Comparison of ENCODE assay signal across 34 mouse cellular contexts in genomic region chr2:153194255-153194654, GRCm38 (mm10). TPM values are rescaled to one million over a fixed set of nuclear protein-coding genes. Genes with fewer than 3 reads are reported as not detected.
DNase-seq lines count a peak whose midpoint lies in the region; ATAC-seq and TF ChIP-seq lines count a peak whose summit lies in the region.
"Had no signal": no experiment of that assay in that cellular context is flagged by ENCODE, and none has a peak within 500 bp of the region (broad histone marks: within the 10 kb centered on the region; RNA-seq: fewer than 3 reads in every experiment).

No protein-coding gene starts in this region.

- DNase-seq in stomach, postnatal 0 days (ENCODE audit: low spot score) = no peak
- no peak for DNase-seq in liver, embryonic 11.5 days (ENCODE audit: low spot score)
- DNase-seq in layer of hippocampus, adult 9-11 months = no peak
- DNase-seq in ovary, adult 18-20 months (ENCODE audit: low spot score) = no peak
- no peak for DNase-seq in left cerebral cortex, postnatal 25 days (ENCODE audit: low spot score in 2 of 2)
- DNase-seq: adrenal gland, adult 2 months; adrenal gland, postnatal 36 days; cerebellum, adult 8-10 months; cerebellum, postnatal 36 days; gastrocnemius, adult 2 months; gastrocnemius, postnatal 36 days; heart, adult 18-20 months; heart, postnatal 10 days; kidney, adult 11 months; kidney, postnatal 14 days; lung, adult 2 months; lung, postnatal 10 days; right cerebral cortex, adult 18-20 months; right cerebral cortex, postnatal 4 days; thymus, postnatal 14 days had no signal

- no peak for TF ChIP-seq EP300 in stomach, postnatal 0 days (optimal IDR thresholded peaks at IDR 0.05)

- intact Hi-C loops in left cerebral cortex, postnatal 25 days (cut with DNase I) = no loop called here

- WGBS in stomach, embryonic 15.5 days = 90% methylated on average over 3 of the region's 3 CpGs
- 93% methylated on average over 3 of the region's 3 CpGs for WGBS in stomach, postnatal 0 days
- 84% methylated on average over 3 of the region's 3 CpGs for WGBS in liver, embryonic 11.5 days
- WGBS in liver, embryonic 16.5 days (ENCODE audit: insufficient replicate concordance) = 52% methylated on average over 3 of the region's 3 CpGs

- H3K4me3 ChIP-seq in stomach, embryonic 15.5 days (replicated peaks) = no peak overlapping the region
- no peak overlapping the region for H3K4me3 ChIP-seq in stomach, postnatal 0 days (ENCODE audit: low read depth, low read length)
- no peak overlapping the region for H3K4me3 ChIP-seq in liver, embryonic 11.5 days (ENCODE audit: low read depth, low read length)
- no peak overlapping the region for H3K4me3 ChIP-seq in liver, embryonic 16.5 days (ENCODE audit: low read depth, low read length)
- H3K4me3 ChIP-seq: forebrain, embryonic 10.5 days; gastrocnemius, adult 2 months; heart, embryonic 13.5 days; hindbrain, embryonic 10.5 days; hindbrain, embryonic 15.5 days; left cerebral cortex, adult 2 months; limb, embryonic 13.5 days; midbrain, embryonic 10.5 days; midbrain, embryonic 15.5 days had no signal

- 0 out of 2 replicates have a peak, but pooled peaks have one; percentile 42 for ATAC-seq in stomach, embryonic 15.5 days (ENCODE audit: insufficient read depth, low FRiP score, low read depth)
- ATAC-seq in stomach, postnatal 0 days (ENCODE audit: low FRiP score, low TSS enrichment) = no peak
- peak; percentile 61; the same call in 1 of the 2 replicates for ATAC-seq in liver, embryonic 11.5 days (replicated peaks; ENCODE audit: low FRiP score)
- 0 out of 2 replicates have a peak, but pooled peaks have one; percentile 24 for ATAC-seq in liver, embryonic 16.5 days (ENCODE audit: low read depth)
- ATAC-seq: activated CD4-positive, CD25-positive, alpha-beta regulatory T cell, adult 4 months; forebrain, embryonic 16.5 days; inflammation-experienced regulatory T-cells, adult 6 months; midbrain, embryonic 15.5 days had no signal

- peaks cover 56% of the 10 kb centered on the region for H3K36me3 ChIP-seq in stomach, embryonic 15.5 days
- H3K36me3 ChIP-seq in stomach, postnatal 0 days (ENCODE audit: control insufficient read depth, insufficient read depth, low read length) = peaks cover 42% of the 10 kb centered on the region
- peaks cover 39% of the 10 kb centered on the region for H3K36me3 ChIP-seq in liver, embryonic 11.5 days (ENCODE audit: control insufficient read depth, insufficient read depth, low read length)
- H3K36me3 ChIP-seq in liver, embryonic 16.5 days (ENCODE audit: control insufficient read depth, insufficient read depth) = peaks cover 20% of the 10 kb centered on the region

- H3K9ac ChIP-seq in stomach, embryonic 15.5 days = no peak overlapping the region
- no peak overlapping the region for H3K9ac ChIP-seq in stomach, postnatal 0 days (ENCODE audit: low read length)
- H3K9ac ChIP-seq in liver, embryonic 11.5 days (ENCODE audit: low read depth, low read length) = no peak overlapping the region
- H3K9ac ChIP-seq in liver, embryonic 16.5 days (ENCODE audit: low read depth, low read length) = no peak overlapping the region
- H3K9ac ChIP-seq: heart, embryonic 13.5 days; hindbrain, embryonic 15.5 days; limb, embryonic 13.5 days; midbrain, embryonic 15.5 days had no signal

- H3K4me1 ChIP-seq in stomach, embryonic 15.5 days = no peaks in the 10 kb centered on the region
- no peaks in the 10 kb centered on the region for H3K4me1 ChIP-seq in stomach, postnatal 0 days (replicated peaks; ENCODE audit: control insufficient read depth, insufficient read depth)
- H3K4me1 ChIP-seq in liver, embryonic 11.5 days (replicated peaks; ENCODE audit: control insufficient read depth, insufficient read depth, low read length) = peaks cover 5% of the 10 kb centered on the region; the same call in 1 of the 2 replicates
- peaks cover 4% of the 10 kb centered on the region; the same call in 1 of the 2 replicates for H3K4me1 ChIP-seq in liver, embryonic 16.5 days (ENCODE audit: control insufficient read depth, low read depth, low read length)
- H3K4me1 ChIP-seq: forebrain, embryonic 10.5 days; hindbrain, embryonic 10.5 days; hindbrain, embryonic 15.5 days; limb, embryonic 13.5 days; midbrain, embryonic 10.5 days; midbrain, embryonic 15.5 days had no signal

- TF ChIP-seq CTCF in stomach, postnatal 0 days (IDR thresholded peaks at IDR 0.05; ENCODE audit: low read depth) = no peak

- no peak overlapping the region for H3K27ac ChIP-seq in stomach, embryonic 15.5 days
- H3K27ac ChIP-seq in stomach, postnatal 0 days (replicated peaks) = no peak overlapping the region
- no peak overlapping the region for H3K27ac ChIP-seq in liver, embryonic 11.5 days (ENCODE audit: low read depth, low read length)
- no peak overlapping the region for H3K27ac ChIP-seq in liver, embryonic 16.5 days (ENCODE audit: low read length)
- H3K27ac ChIP-seq: forebrain, embryonic 10.5 days; gastrocnemius, adult 2 months; heart, embryonic 13.5 days; hindbrain, embryonic 10.5 days; hindbrain, embryonic 15.5 days; left cerebral cortex, adult 2 months; limb, embryonic 13.5 days; macrophage; midbrain, embryonic 10.5 days; midbrain, embryonic 15.5 days had no signal

- H3K9me3 ChIP-seq in stomach, embryonic 15.5 days = no peaks in the 10 kb centered on the region
- H3K9me3 ChIP-seq in stomach, postnatal 0 days (ENCODE audit: control insufficient read depth, low read length) = no peaks in the 10 kb centered on the region
- no peaks in the 10 kb centered on the region for H3K9me3 ChIP-seq in liver, embryonic 11.5 days (ENCODE audit: control insufficient read depth, low read length)
- H3K9me3 ChIP-seq in liver, embryonic 16.5 days (replicated peaks; ENCODE audit: control insufficient read depth, low read length) = no peaks in the 10 kb centered on the region
- H3K9me3 ChIP-seq: forebrain, embryonic 10.5 days; heart, embryonic 13.5 days; hindbrain, embryonic 10.5 days; hindbrain, embryonic 15.5 days; limb, embryonic 13.5 days; midbrain, embryonic 10.5 days; midbrain, embryonic 15.5 days had no signal

- no peak overlapping the region for H3K4me2 ChIP-seq in stomach, embryonic 15.5 days
- H3K4me2 ChIP-seq in stomach, postnatal 0 days (replicated peaks; ENCODE audit: low read depth) = no peak overlapping the region
- H3K4me2 ChIP-seq in liver, embryonic 11.5 days = no peak overlapping the region
- H3K4me2 ChIP-seq in liver, embryonic 16.5 days (ENCODE audit: low read depth, low read length) = no peak overlapping the region
- H3K4me2 ChIP-seq: heart, embryonic 13.5 days; hindbrain, embryonic 15.5 days; limb, embryonic 13.5 days; midbrain, embryonic 15.5 days had no signal

- H3K27me3 ChIP-seq in stomach, embryonic 15.5 days (replicated peaks) = no peaks in the 10 kb centered on the region
- no peaks in the 10 kb centered on the region for H3K27me3 ChIP-seq in stomach, postnatal 0 days (ENCODE audit: control insufficient read depth, insufficient read depth, low read length)
- no peaks in the 10 kb centered on the region for H3K27me3 ChIP-seq in liver, embryonic 11.5 days (replicated peaks; ENCODE audit: control insufficient read depth, insufficient read depth, low read length)
- no peaks in the 10 kb centered on the region for H3K27me3 ChIP-seq in liver, embryonic 16.5 days (ENCODE audit: control insufficient read depth, insufficient read depth, low read depth, low read length)
- H3K27me3 ChIP-seq: heart, embryonic 13.5 days; hindbrain, embryonic 15.5 days; limb, embryonic 13.5 days; midbrain, embryonic 15.5 days had no signal

RNA-seq across cellular contexts. Expression of gene Tspyl3, which starts 31.0 kb away (rescaled TPM):
- 8.6 and 9.9 TPM in 2 replicates for polyA plus RNA-seq in stomach, embryonic 15.5 days (2015; fragmentation: Nextera tagmentation; extraction: Ambion mirVana)
- 3.3 and 3.4 TPM in 2 replicates for polyA plus RNA-seq in stomach, postnatal 0 days (2015; fragmentation: Nextera tagmentation; extraction: Ambion mirVana)
- polyA plus RNA-seq in liver, embryonic 11.5 days (2014; fragmentation: Nextera tagmentation; extraction: Ambion mirVana) = 6.5 and 6.8 TPM in 2 replicates
- 2.0 and 2.4 TPM in 2 replicates for polyA plus RNA-seq in liver, embryonic 16.5 days (2015; fragmentation: Nextera tagmentation; extraction: Ambion mirVana)
- total RNA-seq in left cerebral cortex, postnatal 25 days (2021) = 10 to 100 TPM; 27.9 to 29.3 TPM

RNA-seq across cellular contexts. Expression of gene Tm9sf4, which starts 33.2 kb away (rescaled TPM):
- polyA plus RNA-seq in stomach, embryonic 15.5 days (2015; fragmentation: Nextera tagmentation; extraction: Ambion mirVana) = 80.5 and 85.6 TPM in 2 replicates
- polyA plus RNA-seq in stomach, postnatal 0 days (2015; fragmentation: Nextera tagmentation; extraction: Ambion mirVana) = 44.0 and 45.6 TPM in 2 replicates
- polyA plus RNA-seq in liver, embryonic 11.5 days (2014; fragmentation: Nextera tagmentation; extraction: Ambion mirVana) = 65.4 and 71.4 TPM in 2 replicates
- 30.9 and 36.2 TPM in 2 replicates for polyA plus RNA-seq in liver, embryonic 16.5 days (2015; fragmentation: Nextera tagmentation; extraction: Ambion mirVana)
- 100 to 1,000 TPM; 116 TPM for total RNA-seq in left cerebral cortex, postnatal 25 days (2021)

RNA-seq across cellular contexts. Expression of gene Plagl2, which starts 47.0 kb away (rescaled TPM):
- polyA plus RNA-seq in stomach, embryonic 15.5 days (2015; fragmentation: Nextera tagmentation; extraction: Ambion mirVana) = 20.5 and 25.6 TPM in 2 replicates
- polyA plus RNA-seq in stomach, postnatal 0 days (2015; fragmentation: Nextera tagmentation; extraction: Ambion mirVana) = 6.9 and 7.7 TPM in 2 replicates
- polyA plus RNA-seq in liver, embryonic 11.5 days (2014; fragmentation: Nextera tagmentation; extraction: Ambion mirVana) = 45.2 and 45.9 TPM in 2 replicates
- 13.9 and 16.7 TPM in 2 replicates for polyA plus RNA-seq in liver, embryonic 16.5 days (2015; fragmentation: Nextera tagmentation; extraction: Ambion mirVana)
- total RNA-seq in left cerebral cortex, postnatal 25 days (2021) = 1 to 10 TPM; 5.3 to 5.7 TPM

RNA-seq across cellular contexts. Expression of gene Pofut1, which starts 47.1 kb away (rescaled TPM):
- 8.8 and 9.0 TPM in 2 replicates for polyA plus RNA-seq in stomach, embryonic 15.5 days (2015; fragmentation: Nextera tagmentation; extraction: Ambion mirVana)
- 2.6 and 2.7 TPM in 2 replicates for polyA plus RNA-seq in stomach, postnatal 0 days (2015; fragmentation: Nextera tagmentation; extraction: Ambion mirVana)
- polyA plus RNA-seq in liver, embryonic 11.5 days (2014; fragmentation: Nextera tagmentation; extraction: Ambion mirVana) = 6.3 and 8.0 TPM in 2 replicates
- polyA plus RNA-seq in liver, embryonic 16.5 days (2015; fragmentation: Nextera tagmentation; extraction: Ambion mirVana) = 2.8 and 3.0 TPM in 2 replicates
- total RNA-seq in left cerebral cortex, postnatal 25 days (2021) = 10 to 100 TPM; 13.6 to 15.3 TPM
